Mouse (Mus musculus): ENCODE data around the gene Dcps. TPM values are rescaled to one million over a fixed set of nuclear protein-coding genes. Genes with fewer than 3 reads are reported as not detected.

The Dcps gene
- polyA plus RNA-seq, 1 experiment from 2014 or later: 69.3 TPM

Other genes starting within 250 kb of the Dcps start
- gene St3gal4, start 56.8 kb downstream of the Dcps start, polyA plus RNA-seq (2014; fragmentation: Nextera tagmentation; extraction: Ambion mirVana): 19.8 and 20.5 TPM in 2 replicates
- 95.7 and 107 TPM in 2 replicates for gene Srpr, start 24.1 kb upstream of the Dcps start, polyA plus RNA-seq (2014; fragmentation: Nextera tagmentation; extraction: Ambion mirVana)
- 9.4 and 11.7 TPM in 2 replicates for gene Tirap, start 24.2 kb upstream of the Dcps start, polyA plus RNA-seq (2014; fragmentation: Nextera tagmentation; extraction: Ambion mirVana)
- gene Foxred1, start 35.0 kb upstream of the Dcps start, polyA plus RNA-seq (2014; fragmentation: Nextera tagmentation; extraction: Ambion mirVana): 44.9 and 49.6 TPM in 2 replicates
- 27.3 and 30.3 TPM in 2 replicates for gene Fam118b, start 91.7 kb upstream of the Dcps start, polyA plus RNA-seq (2014; fragmentation: Nextera tagmentation; extraction: Ambion mirVana)
- 25.0 and 28.3 TPM in 2 replicates for gene Rpusd4, start 91.8 kb upstream of the Dcps start, polyA plus RNA-seq (2014; fragmentation: Nextera tagmentation; extraction: Ambion mirVana)
- gene Cdon, start 245.1 kb upstream of the Dcps start, polyA plus RNA-seq (2014; fragmentation: Nextera tagmentation; extraction: Ambion mirVana): 4.4 and 6.1 TPM in 2 replicates

Measured in heart, embryonic 11.5 days (tissue).